Mouse (Mus musculus): ENCODE results near the gene Cd164l2.

Gene Cd164l2

GRCm38 (mm10) chr4:133195014-133195413 is 16.9 kb upstream of the Cd164l2 start:
- DNase-seq, result no peak

DNA sequence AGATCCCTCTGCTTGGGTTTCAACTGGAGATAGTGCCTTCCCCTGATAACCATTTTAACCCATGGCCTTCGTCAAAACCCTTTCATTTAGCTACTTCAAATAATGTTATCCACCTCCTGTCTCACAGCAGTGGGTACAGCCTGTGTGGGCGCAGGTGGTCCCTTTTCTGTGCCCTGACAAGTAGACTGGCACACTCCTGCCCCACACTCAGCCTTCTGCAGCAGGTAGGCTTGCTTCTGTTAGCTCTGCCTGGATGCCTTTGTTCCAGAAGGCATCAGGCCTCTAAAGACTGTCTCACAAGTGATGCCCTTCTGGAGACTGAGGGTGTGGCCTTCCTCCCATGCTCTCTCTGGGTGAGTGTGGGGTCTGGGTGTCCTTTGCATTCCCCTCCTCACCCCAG is 15.8 kb upstream of the Cd164l2 start:
- no peak for DNase-seq

DNA sequence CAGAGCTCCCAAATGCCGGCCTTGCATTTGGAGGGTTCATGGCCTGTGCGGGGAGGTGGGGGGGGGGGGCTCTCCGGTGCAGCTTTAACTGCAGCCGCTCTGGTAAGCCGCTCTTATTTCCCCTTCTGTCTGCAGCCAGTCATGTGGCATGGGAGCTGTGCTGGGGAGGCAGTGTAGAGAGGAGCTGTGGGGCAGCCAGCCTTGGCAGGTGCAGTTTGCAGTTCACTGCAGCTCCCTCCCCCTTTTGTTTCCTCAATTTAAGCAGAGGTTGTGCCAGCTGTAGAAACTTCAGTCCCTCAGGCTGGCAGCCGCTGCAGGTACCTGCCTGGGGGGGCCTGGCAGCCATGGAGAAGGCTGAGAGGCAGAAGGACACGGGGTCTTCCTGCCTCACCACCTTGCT is 15.1 kb upstream of the Cd164l2 start:
- DNase-seq, result peak; percentile 49 to 64

- DNase-seq, result no peak
Observed at GRCm38 (mm10) chr4:133197355-133197754, 14.6 kb upstream of the Cd164l2 start.

DNA sequence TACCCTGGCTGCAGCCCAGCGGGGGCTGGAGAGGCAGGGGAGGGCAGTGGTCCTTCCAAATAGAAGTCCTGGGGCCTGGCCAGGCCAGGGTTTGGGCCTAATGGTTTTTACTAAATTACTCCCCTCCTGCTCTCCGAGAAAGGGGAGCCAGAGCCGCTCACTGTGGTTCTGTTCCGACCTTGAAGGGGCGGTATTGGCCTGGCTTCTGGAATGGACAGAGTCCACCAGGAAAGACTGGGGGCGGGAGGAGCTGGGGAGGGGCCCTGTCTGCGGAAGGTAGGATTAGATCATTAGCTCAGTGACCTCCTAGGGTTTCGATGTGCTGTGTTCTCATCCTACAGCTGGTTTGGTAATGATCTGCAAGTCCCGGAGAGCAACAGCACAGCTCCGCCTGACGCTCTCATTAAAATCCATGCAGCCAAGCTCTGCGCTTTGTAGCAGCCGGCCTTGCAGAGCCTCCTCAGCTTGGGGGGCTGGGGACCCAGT is 14.1 kb upstream of the Cd164l2 start:
- DNase-seq, result peak; percentile 61 to 77

DNA sequence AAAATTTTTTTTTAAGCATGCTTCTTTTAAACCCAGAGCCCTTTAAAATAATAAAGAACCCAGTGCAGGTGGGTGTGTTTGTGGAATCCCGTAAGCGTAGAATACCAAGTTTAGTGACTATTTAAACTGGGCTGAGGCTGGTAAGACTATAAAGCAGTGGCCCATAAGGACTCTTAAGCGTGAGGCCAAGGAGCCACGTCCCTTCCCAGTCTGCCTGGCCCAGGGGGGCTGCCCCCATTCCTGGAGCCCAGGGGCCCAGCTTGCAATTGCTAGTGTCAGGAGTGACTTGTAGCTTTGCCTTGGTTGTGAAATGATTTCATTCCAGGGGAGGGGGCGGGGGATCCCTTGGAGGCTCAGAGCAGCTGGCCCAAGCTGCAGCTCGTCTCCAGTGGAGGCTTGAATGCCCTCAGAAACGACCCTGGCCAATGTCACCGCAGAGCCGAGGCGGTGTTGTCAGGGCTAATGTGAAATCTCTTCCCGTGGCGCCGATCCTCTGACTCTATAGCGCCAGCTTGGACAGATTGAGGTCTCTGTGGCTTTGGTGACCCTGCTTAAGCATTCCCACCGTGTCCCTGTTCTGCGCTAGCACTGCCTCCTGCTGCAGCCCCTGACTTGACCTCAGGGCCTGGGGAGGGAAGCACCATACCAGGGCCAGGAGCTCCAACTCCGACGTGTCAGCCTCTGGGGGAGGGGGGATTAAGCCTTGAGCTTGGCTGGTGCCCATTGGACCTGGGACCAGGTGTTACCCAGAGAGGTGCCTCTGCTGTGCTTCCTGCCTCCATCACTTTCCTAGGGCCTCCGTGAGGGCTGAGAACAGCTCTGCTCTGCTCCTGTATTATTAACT is 13.4 kb upstream of the Cd164l2 start:
- peak; percentile 65 to 77 for DNase-seq

DNA sequence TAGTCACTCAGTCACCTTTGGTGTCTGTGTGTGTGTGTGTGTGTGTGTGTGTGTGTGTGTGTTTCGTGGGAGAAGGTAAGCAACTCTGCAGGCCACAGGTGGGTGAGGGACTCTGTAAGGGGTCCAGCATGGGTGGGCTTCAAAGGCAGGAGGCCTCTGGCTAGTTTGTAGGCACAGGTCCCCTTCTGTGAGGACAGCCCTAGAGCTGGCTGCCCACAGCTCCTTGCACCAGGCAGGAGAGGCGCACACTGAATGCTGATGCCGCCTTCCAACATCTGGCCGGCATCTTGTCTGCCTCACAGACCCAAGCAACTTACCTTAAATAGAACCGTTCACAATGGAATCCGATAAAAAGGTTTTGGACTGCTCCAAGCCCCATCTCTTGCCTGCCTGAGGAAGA is 12.2 kb upstream of the Cd164l2 start:
- DNase-seq, result no peak

- peak; percentile 58 to 70 for DNase-seq
Observed at GRCm38 (mm10) chr4:133200343-133200742, 11.6 kb upstream of the Cd164l2 start.

- DNase-seq, result peak; percentile 79 to 88
Observed at GRCm38 (mm10) chr4:133201006-133201771, 10.7 kb upstream of the Cd164l2 start.

- DNase-seq, result no peak
Observed at GRCm38 (mm10) chr4:133202254-133202653, 9.7 kb upstream of the Cd164l2 start.

- no peak for DNase-seq
Observed at GRCm38 (mm10) chr4:133203591-133203990, 8.3 kb upstream of the Cd164l2 start.

GRCm38 (mm10) chr4:133204379-133204778 is 7.6 kb upstream of the Cd164l2 start:
- peak in 1 of 2 experiments; percentile 39 for DNase-seq

DNA sequence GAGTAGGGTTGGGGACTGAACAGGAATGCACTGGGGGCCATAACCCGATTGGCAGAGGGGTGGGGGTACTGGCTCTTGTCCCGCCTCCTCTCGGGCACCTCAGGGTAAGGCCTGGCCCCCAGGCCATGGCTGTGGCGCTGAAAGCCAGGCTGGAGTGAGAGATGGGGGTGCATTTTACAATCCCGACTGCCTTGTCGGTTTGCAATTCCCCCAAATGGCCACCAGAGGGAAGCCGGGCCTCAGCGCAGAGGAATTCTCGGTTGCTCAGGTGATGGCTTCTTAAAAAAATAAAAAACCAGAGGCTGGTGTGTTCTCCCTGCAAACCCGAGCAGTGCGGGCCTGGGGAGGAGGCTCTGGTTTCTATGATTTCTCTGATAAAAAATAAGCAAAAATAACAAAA is 2.6 kb upstream of the Cd164l2 start:
- peak; percentile 69 to 77 for DNase-seq

- DNase-seq, result no peak
Observed at GRCm38 (mm10) chr4:133210023-133210787, 1.7 kb upstream of the Cd164l2 start.

DNA sequence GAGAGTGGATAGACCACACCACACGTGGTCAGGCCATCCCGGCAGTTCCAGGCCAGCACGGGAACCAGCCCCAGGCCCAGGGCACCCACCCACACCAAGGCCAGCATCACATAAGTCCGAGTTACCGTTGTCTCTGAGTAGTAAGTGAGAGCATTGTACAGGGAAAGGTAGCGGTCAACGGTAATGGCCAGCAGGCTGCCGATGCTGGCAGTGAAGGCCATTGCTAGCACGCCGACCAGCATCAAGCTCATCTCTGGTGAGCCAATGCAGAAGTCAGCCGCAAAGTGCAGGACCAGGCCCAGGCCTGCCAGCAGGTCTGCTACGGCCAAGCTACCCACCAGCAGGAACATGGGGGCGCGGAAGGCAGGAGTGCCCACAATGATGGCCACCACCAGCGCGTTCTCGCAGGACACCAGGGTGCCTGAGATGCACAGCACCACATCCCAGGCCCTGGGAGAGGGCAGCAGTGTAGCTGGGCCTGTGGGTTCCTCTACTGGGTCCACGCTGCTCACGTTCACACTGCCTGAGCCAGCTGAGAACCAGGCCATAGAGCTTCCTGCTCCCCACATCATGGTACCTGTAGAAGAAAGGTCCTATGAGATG is 1.0 kb upstream of the Cd164l2 start:
- DNase-seq, result no peak

- DNase-seq, result peak; percentile 84 to 90
Observed at GRCm38 (mm10) chr4:133212562-133213267, 784 bp downstream of the Cd164l2 start.

DNA sequence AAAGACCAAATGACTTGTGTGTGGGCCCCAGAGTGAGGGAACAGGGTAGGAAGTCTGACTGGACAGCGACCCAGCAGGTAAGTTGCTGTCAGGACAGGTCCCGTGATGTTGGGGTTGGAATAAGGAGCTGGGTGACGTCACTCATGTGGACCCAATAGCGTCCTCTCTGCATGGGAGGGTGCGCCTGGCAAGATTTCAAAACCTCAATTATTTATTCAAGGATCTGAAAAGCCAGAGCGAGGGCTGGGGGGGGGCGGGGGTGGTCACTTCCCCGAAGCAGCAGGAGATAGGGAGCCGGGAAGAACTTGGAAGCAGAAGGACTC is 1.3 kb downstream of the Cd164l2 start:
- DNase-seq, result peak in 1 of 2 experiments; percentile 48

DNA sequence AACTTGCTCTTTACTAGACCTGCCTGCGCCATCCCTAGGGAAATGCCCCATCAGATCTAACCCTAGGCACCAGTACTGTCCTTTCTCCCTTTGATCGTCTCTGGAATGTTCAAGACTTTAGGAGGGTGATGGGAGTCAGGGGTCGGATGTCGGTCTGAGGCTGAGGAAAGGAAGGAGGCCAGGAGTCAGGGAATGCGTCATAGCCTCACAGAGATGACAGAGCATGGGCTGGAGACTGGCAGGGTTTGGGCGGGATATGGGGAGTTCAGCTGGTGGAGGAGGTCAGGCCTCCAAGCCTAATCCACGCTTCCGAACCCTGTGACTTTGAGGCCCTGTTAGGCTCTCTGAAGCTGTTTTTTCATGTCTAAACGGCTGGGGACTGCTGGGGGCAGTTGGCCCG is 1.7 kb downstream of the Cd164l2 start:
- no peak for DNase-seq

DNA sequence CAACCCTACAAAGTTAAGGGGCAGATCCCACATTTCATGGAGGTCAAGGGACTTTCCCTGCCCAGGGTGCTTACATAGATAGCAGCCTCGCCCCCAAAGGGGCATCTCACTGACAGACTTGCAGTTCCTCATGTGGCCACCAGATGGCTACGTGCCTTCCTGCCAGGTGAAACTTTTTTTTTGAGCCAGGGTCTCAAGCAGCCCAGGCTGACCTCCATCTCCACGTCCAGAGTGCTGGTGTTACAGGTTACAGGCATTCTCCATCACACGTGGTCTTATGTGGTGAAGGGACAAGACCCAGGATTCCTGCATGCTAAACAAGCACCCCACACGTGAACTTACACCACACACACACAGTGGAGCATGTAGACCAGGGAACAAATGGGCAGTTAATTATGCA is 5.7 kb downstream of the Cd164l2 start:
- peak; percentile 86 to 88 for DNase-seq

DNA sequence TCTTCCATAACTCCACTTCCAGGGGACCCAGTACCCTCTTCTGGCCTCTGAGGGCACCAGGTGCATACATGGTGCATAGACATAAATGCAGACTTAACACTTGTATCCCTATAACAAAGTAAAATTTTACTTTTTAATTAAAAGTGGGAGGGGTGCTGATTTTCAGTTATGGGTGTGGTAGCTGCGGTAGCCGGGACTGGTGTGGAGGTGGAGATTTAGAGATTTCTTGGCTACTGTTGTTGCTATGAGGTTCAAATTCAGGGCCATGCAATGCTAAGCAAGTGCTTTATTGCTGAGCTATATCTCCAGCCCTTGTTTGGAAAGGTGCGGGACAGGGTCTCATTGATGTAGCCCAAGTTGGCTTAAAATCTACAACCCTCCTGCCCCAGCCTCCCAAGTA is 6.8 kb downstream of the Cd164l2 start:
- no peak for DNase-seq

- peak; percentile 78 to 85 for DNase-seq
Observed at GRCm38 (mm10) chr4:133220656-133221055, 8.7 kb downstream of the Cd164l2 start.

DNA sequence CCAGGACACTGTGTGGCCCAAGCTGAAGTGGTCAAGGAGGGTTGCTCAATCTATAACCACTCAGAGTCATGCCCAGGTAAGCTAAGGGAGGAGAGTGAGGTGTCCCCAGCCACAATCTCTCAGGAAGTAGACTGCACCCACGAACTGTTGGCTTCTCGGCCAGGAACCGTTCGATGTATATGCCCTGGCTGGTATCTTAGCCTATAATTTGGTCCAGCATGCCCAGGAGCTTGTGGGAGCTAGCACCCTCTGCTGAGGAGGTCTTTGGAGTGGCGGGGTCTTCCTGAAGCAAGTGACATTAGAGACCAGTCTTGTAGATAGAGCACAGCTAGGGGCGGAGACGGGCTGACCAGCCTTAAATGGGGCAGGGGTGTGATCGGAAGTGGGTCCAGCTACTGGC is 9.8 kb downstream of the Cd164l2 start:
- no peak for DNase-seq

Measured in kidney, postnatal 4 days (tissue).